Mouse (Mus musculus) midbrain, postnatal 0 days (tissue): Measurements from ENCODE around the gene Trp53i11. TPM values are rescaled to one million over a fixed set of nuclear protein-coding genes. Genes with fewer than 3 reads are reported as not detected.

ENCODE experiments used
- ATAC-seq: fragments of 200-750 bp; cut with Nextera tagmentation; 2 replicates; pipeline ENCODE4 v1.8.0; 2017; ENCODE audit warnings: moderate number of reproducible peaks, mild to moderate bottlenecking, moderate TSS enrichment, moderate library complexity; ENCODE audit not compliant: low FRiP score
- DNase-seq: peaks from one replicate; pipeline ENCODE4 v3.0.0-alpha.2; 2015; ENCODE audit warnings: low spot score
- H3K27ac ChIP-seq: fragments of 300-500 bp; sonication (generic); 2 replicates; pipeline ENCODE4 v1.5.1; 2014; ENCODE audit warnings: low read depth, mild to moderate bottlenecking, low read length, mixed read lengths
- H3K27me3 ChIP-seq: fragments of 300-500 bp; sonication (generic); 2 replicates; pipeline ENCODE4 v1.6.1; 2014; ENCODE audit warnings: low read length, control low read depth, mixed read lengths; ENCODE audit not compliant: insufficient read depth
- H3K36me3 ChIP-seq: fragments of 300-500 bp; sonication (generic); 2 replicates; pipeline ENCODE4 v1.6.1; 2014; ENCODE audit warnings: low read length, control low read depth, mixed read lengths; ENCODE audit not compliant: insufficient read depth
- H3K4me1 ChIP-seq: fragments of 300-500 bp; sonication (generic); 2 replicates; pipeline ENCODE4 v1.6.1; 2014; ENCODE audit warnings: mild to moderate bottlenecking, control low read depth, antibody characterized with exemption, low read length, mixed read lengths; ENCODE audit not compliant: insufficient read depth
- H3K4me2 ChIP-seq: fragments of 300-500 bp; sonication (generic); 2 replicates; pipeline ENCODE4 v1.6.1; 2014; ENCODE audit warnings: low read depth, mild to moderate bottlenecking, low read length, mixed read lengths; ENCODE audit not compliant: poor library complexity, severe bottlenecking
- H3K4me3 ChIP-seq: fragments of 300-500 bp; sonication (generic); 2 replicates; pipeline ENCODE4 v1.5.1; 2014; ENCODE audit warnings: low read depth, mild to moderate bottlenecking, low read length, moderate library complexity
- H3K9ac ChIP-seq: fragments of 300-500 bp; sonication (generic); replicated peaks from 2 replicates; pipeline ENCODE4 v1.6.1; 2014; ENCODE audit warnings: mild to moderate bottlenecking, low read length, moderate library complexity, mixed read lengths; ENCODE audit not compliant: poor library complexity, severe bottlenecking
- H3K9me3 ChIP-seq: fragments of 300-500 bp; sonication (generic); 2 replicates; pipeline ENCODE4 v1.6.1; 2016; ENCODE audit warnings: low read length, control low read depth
- CTCF ChIP-seq: IDR thresholded peaks from 2 replicates; pipeline ENCODE4 v1.5.1; 2016; ENCODE audit warnings: antibody characterized with exemption, mild to moderate bottlenecking
- WGBS: fragments of 180-500 bp; shearing (Covaris S2); extraction: QIAGEN DNeasy Blood & Tissue Kit; methylation state at CpG from one replicate; pipeline ENCODE4 v1.1.7; 2014; 5-methylcytosine and 5-hydroxymethylcytosine counted together
- polyA plus RNA-seq: library from polyadenylated mRNA; unstranded; fragments of >200 nt; fragmentation: Nextera tagmentation; extraction: Ambion mirVana; gene quantifications from 2 replicates; pipeline ENCODE4 v1.2.1, GENCODE M21; 2015
- total RNA-seq: library from RNA; depleted of rRNA; stranded (reverse); fragments of >200 nt; gene quantifications from 2 replicates; pipeline ENCODE4 v1.2.3, GENCODE M21; 2014

The Trp53i11 gene
- total and polyA plus RNA-seq, 2 experiments from 2014 or later, result 76.0 to 124 TPM

DNA sequence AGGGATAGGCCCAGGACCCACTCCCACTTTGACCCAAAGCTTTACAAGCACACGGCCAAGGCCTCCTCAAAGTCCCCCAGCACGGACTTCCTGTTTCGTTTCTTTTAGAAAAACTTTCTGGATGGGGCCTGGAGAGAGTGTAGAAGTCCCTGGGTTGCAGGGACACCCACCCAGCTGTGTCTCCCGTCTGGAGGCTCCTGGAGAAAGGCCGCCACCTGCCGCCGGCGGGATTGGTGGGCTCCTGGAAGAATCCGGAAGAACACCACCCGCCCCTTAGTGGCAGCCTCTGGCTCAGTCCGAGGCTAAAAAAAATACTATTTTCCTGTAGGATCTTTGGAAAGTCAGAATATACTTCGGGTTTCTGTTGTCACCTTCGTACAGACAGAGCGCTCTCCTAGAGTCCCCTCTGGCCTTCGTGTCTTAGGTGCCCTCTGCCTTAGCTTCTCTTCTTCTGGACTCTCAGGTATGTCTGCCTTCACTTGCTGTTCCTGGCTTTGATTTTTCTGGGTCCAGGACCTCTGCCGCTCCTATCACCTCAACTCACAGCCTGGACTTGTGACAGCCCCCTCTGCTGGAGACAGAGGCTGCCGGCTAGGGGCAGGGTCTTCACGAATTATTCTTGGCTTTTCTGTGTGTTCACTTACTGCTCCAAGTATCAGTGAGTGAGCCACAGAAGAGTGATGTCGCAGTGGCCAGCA lies 1.6 kb downstream of the Trp53i11 start:
- Histone ChIP-seq H3K9ac (peak overlapping the region; percentile 81), H3K4me2 (peak overlapping the region; percentile 96), H3K4me1 (peaks cover 16% of the 10 kb centered on the region), H3K9me3 (no peaks in the 10 kb centered on the region), H3K27me3 (no peaks in the 10 kb centered on the region), H3K27ac (peak overlapping the region; percentile 71), H3K4me3 (peak overlapping the region; percentile 76), H3K36me3 (no peaks in the 10 kb centered on the region)
- WGBS, result 5% methylated on average over 19 of the region's 19 CpGs
- peak; percentile 74 for TF ChIP-seq CTCF
- ATAC-seq (no peak), DNase-seq (peak; percentile 75)

DNA sequence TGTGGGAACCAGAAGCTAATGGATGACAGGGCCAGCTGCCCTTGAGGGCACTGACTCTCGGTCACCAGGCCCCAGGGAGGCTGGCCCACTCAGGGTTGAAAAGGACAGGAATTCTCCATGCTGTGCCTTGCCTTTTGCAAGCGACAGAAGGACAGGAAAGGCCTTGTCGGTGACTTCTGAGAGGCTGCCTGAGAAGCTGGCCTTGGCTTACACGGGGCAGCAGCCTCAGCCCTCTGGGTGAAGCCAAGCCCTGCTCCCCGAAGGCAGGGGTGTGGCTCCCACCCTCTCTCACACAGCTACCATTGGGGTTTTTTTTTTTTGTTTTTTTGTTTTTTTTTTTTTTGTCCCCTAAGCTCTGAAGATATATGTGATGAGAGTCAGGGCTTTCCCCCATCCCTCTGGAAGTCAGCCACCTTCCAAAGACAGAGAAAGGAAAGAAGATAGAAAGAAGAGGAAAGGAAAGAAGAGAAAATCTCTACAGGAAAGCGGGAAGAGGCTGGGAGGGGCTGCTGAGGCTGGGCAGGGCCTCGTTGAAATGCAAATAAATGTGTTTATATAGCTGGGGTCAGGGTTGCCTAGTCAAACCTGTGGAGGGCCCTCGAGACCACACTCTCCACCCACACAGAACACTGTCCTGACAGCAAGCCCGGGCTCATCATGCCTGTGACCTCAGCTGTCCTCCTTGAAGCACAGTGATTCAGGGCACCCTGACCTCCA lies 3.6 kb downstream of the Trp53i11 start:
- peak overlapping the region; percentile 39; the same call in 1 of the 2 replicates for H3K9ac ChIP-seq
- H3K4me1 ChIP-seq, result peaks cover 16% of the 10 kb centered on the region
- H3K27ac ChIP-seq, result no peak overlapping the region; the same call in 1 of the 2 replicates
- H3K36me3 ChIP-seq, result no peaks in the 10 kb centered on the region
- peak overlapping the region; percentile 22 for H3K4me2 ChIP-seq
- H3K4me3 ChIP-seq, result no peak overlapping the region
- no peak for DNase-seq
- no peaks in the 10 kb centered on the region for H3K27me3 ChIP-seq
- TF ChIP-seq CTCF, result no peak
- ATAC-seq, result no peak
- no peaks in the 10 kb centered on the region for H3K9me3 ChIP-seq
- 15% methylated on average over 9 of the region's 9 CpGs for WGBS

DNA sequence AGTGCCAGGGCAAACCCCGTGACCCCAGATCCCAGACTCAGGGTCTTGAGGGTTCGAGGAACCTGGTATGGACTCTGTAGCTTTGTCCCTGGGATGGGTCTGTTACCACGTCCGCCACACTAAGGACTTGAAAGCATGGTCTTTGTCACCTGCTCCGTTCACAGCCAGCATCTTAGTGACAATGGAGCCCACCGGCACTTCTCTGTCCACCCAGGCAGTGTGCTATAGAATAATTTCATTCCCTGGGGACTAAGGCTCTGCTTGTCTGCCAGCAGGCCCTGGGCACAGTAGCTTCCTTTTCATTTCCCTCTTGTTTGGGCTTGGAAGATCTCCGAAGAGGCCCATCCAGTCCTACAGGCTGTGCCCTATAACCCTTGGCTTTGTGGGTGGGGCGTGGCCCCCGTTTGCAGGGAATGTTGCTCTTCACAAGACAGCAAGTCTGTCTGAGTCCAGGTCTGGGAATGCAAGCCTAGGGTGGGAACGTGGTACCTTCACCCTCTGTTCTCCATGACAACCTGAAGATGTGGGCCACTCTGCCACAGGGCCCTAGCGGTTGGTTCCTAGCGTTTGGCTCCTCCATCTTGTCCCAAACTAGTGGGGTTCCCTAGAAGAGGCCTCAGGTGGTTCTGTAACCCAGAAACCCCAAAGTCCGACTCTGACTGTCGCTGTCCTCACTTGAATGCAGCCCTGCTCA lies 4.3 kb downstream of the Trp53i11 start:
- Histone ChIP-seq H3K4me2 (peak overlapping the region; percentile 22; the same call in 1 of the 2 replicates), H3K36me3 (no peaks in the 10 kb centered on the region), H3K27me3 (no peaks in the 10 kb centered on the region), H3K27ac (no peak overlapping the region), H3K4me1 (peaks cover 16% of the 10 kb centered on the region), H3K4me3 (no peak overlapping the region), H3K9me3 (no peaks in the 10 kb centered on the region), H3K9ac (0 out of 2 replicates have a peak overlapping the region, but pooled peaks have one; percentile 19)
- TF ChIP-seq CTCF, result no peak
- ATAC-seq (no peak), DNase-seq (no peak)
- WGBS, result 54% methylated on average over 14 of the region's 14 CpGs

DNA sequence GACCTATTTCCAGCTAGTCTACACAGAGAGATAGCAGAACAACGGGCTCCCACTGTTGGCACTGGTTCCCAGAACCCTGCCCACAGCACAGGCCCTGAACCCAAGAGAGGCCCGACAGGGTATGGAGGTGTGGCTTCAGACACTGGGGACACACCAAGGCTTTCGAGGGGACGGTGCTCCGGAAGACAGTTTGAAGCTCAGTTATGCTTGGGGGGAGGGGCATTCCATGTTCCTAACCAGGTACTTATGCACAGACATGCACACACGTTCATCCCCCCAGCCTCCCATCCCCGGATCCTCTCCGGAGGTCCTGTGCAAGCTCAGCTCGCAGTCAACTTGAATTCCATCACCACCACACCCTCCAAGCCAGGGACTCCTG lies 4.8 kb downstream of the Trp53i11 start:
- TF ChIP-seq CTCF, result no peak
- H3K4me2 ChIP-seq, result 0 out of 2 replicates have a peak overlapping the region, but pooled peaks have one; percentile 12
- no peaks in the 10 kb centered on the region for H3K9me3 ChIP-seq
- no peak for ATAC-seq
- no peak overlapping the region for H3K9ac ChIP-seq
- no peak overlapping the region for H3K4me3 ChIP-seq
- H3K4me1 ChIP-seq, result peaks cover 16% of the 10 kb centered on the region
- H3K27me3 ChIP-seq, result no peaks in the 10 kb centered on the region
- H3K27ac ChIP-seq, result no peak overlapping the region
- H3K36me3 ChIP-seq, result no peaks in the 10 kb centered on the region
- WGBS, result 34% methylated on average over 9 of the region's 9 CpGs
- DNase-seq, result no peak

DNA sequence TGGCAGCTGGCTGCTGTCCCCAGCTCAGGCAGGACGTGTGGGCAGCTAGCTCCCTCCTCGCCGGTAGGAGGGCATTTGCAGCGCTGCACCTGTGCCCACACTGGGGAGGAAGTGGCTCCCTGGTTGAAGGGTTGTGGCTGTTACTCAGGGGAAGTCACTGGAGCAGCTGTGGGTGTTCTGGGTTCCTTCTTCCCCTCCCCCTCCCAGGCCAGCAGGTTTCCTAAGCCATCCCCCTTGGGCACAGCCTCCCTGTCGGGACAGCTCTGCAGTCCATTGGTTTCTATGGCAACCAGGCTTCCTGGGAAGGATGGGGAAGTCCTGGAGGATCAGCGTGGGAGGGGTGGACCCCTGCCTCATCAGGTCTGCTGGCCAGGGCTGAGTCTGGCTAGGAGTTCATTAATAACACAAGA lies 5.3 kb downstream of the Trp53i11 start:
- Histone ChIP-seq H3K27ac (no peak overlapping the region), H3K4me2 (0 out of 2 replicates have a peak overlapping the region, but pooled peaks have one; percentile 12), H3K36me3 (no peaks in the 10 kb centered on the region), H3K27me3 (no peaks in the 10 kb centered on the region), H3K4me1 (peaks cover 16% of the 10 kb centered on the region), H3K4me3 (no peak overlapping the region), H3K9me3 (no peaks in the 10 kb centered on the region), H3K9ac (0 out of 2 replicates have a peak overlapping the region, but pooled peaks have one; percentile 6)
- ATAC-seq (no peak), DNase-seq (peak; percentile 50)
- no peak for TF ChIP-seq CTCF
- WGBS, result 6% methylated on average over 6 of the region's 6 CpGs
